In the genomic region with DNA sequence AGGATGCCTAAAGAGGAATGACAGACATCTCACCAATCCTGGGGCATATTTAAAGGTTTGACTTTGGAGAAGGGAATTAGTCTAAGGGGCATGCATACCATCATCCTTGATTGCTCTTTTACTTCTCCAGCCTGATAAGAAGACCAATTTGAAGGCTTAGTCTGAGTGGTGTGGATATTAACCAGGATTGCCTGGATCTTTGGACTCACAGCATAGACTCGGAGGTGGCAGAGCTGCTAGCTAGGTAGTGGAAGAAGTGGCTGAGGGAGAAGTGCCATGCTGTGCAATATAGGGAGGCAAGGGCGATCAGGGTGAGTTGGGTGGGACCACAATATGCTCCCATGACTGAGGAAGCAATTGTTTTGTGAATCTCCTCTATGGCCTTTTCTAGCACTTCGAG, we compare ENCODE assay signal across 21 mouse cellular contexts. TPM values are rescaled to one million over a fixed set of nuclear protein-coding genes. Genes with fewer than 3 reads are reported as not detected.
"Had no signal": no experiment of that assay in that cellular context is flagged by ENCODE, and none has a peak within 500 bp of the region (broad histone marks: within the 10 kb centered on the region; RNA-seq: fewer than 3 reads in every experiment).

No protein-coding gene starts in this region.

- H3K4me1 ChIP-seq: midbrain, embryonic 10.5 days; midbrain, embryonic 12.5 days; neural tube, embryonic 13.5 days; neural tube, embryonic 15.5 days had no signal

- H3K4me3 ChIP-seq: midbrain, embryonic 10.5 days; midbrain, embryonic 12.5 days; myocyte; neural tube, embryonic 13.5 days; neural tube, embryonic 15.5 days had no signal

- H3K36me3 ChIP-seq: midbrain, embryonic 10.5 days; midbrain, embryonic 12.5 days; neural tube, embryonic 13.5 days; neural tube, embryonic 15.5 days had no signal

- H3K9ac ChIP-seq: lung, embryonic 14.5 days; midbrain, embryonic 12.5 days; neural tube, embryonic 13.5 days; neural tube, embryonic 15.5 days had no signal

- H3K27me3 ChIP-seq: midbrain, embryonic 12.5 days; neural tube, embryonic 13.5 days; neural tube, embryonic 15.5 days had no signal

- H3K9me3 ChIP-seq: midbrain, embryonic 10.5 days; midbrain, embryonic 12.5 days; neural tube, embryonic 13.5 days; neural tube, embryonic 15.5 days had no signal

- H3K27ac ChIP-seq: midbrain, embryonic 10.5 days; midbrain, embryonic 12.5 days; neural tube, embryonic 13.5 days; neural tube, embryonic 15.5 days had no signal

- DNase-seq: lung, adult 18-20 months; lung, embryonic 14.5 days; lung, postnatal 10 days; lung, postnatal 4 days; midbrain, embryonic 14.5 days; right cerebral cortex, postnatal 14 days; right cerebral cortex, postnatal 4 days; spleen, adult 18-20 months; thymus, adult 18-20 months; thymus, postnatal 14 days; thymus, postnatal 36 days had no signal

- ATAC-seq: midbrain, embryonic 16.5 days had no signal

- H3K4me2 ChIP-seq: lung, embryonic 14.5 days; midbrain, embryonic 12.5 days; neural tube, embryonic 13.5 days; neural tube, embryonic 15.5 days had no signal

RNA-seq across cellular contexts. Expression of a gene that starts 3.2 kb away (rescaled TPM):
- total RNA-seq: megakaryocyte, adult 5-6 weeks; megakaryocyte-erythroid progenitor cell, adult 5-6 weeks had no signal
- polyA plus RNA-seq: midbrain, embryonic 10.5 days; myocyte had no signal

RNA-seq across cellular contexts. Expression of a gene that starts 18.6 kb away (rescaled TPM):
- total RNA-seq: megakaryocyte, adult 5-6 weeks; megakaryocyte-erythroid progenitor cell, adult 5-6 weeks had no signal
- polyA plus RNA-seq: lung, embryonic 14.5 days; lung, embryonic 16.5 days; midbrain, embryonic 10.5 days; midbrain, embryonic 12.5 days; midbrain, embryonic 14.5 days; midbrain, embryonic 16.5 days; neural tube, embryonic 11.5 days; neural tube, embryonic 13.5 days; neural tube, embryonic 15.5 days had no signal
